Mouse (Mus musculus) hindbrain, embryonic 16.5 days (tissue): ENCODE data around the gene Phf5a. TPM values are rescaled to one million over a fixed set of nuclear protein-coding genes. Genes with fewer than 3 reads are reported as not detected.
"Not testable (repeated sequence)": the region's sequence is repeated elsewhere in the genome, so short reads cannot be mapped to it uniquely, and the experiment has no call there.

Source experiments
- ATAC-seq: fragments of 200-750 bp; cut with Nextera tagmentation; 2 replicates; pipeline ENCODE4 v1.8.0; 2017; ENCODE audit warnings: moderate TSS enrichment, moderate library complexity
- H3K27ac ChIP-seq: fragments of 300-500 bp; sonication (generic); 2 replicates; pipeline ENCODE4 v1.5.1; 2014; ENCODE audit warnings: low read depth, mild to moderate bottlenecking, control low read depth, low read length, moderate library complexity
- H3K27me3 ChIP-seq: fragments of 300-500 bp; sonication (generic); replicated peaks from 2 replicates; pipeline ENCODE4 v1.6.1; 2014; ENCODE audit warnings: low read length; ENCODE audit not compliant: control insufficient read depth, insufficient read depth
- H3K36me3 ChIP-seq: fragments of 300-500 bp; sonication (generic); 2 replicates; pipeline ENCODE4 v1.6.1; 2014; ENCODE audit warnings: mild to moderate bottlenecking, low read length, moderate library complexity, mixed read lengths; ENCODE audit not compliant: control insufficient read depth, insufficient read depth
- H3K4me1 ChIP-seq: fragments of 300-500 bp; sonication (generic); 2 replicates; pipeline ENCODE4 v1.6.1; 2014; ENCODE audit warnings: low read depth, low read length; ENCODE audit not compliant: control insufficient read depth, insufficient read depth
- H3K4me2 ChIP-seq: fragments of 300-500 bp; sonication (generic); 2 replicates; pipeline ENCODE4 v1.6.1; 2014; ENCODE audit warnings: mild to moderate bottlenecking, low read length, control low read depth, moderate library complexity
- H3K4me3 ChIP-seq: fragments of 300-500 bp; sonication (generic); 2 replicates; pipeline ENCODE4 v1.5.1; 2014; ENCODE audit warnings: mild to moderate bottlenecking, low read length, control low read depth, moderate library complexity
- H3K9ac ChIP-seq: fragments of 300-500 bp; sonication (generic); 2 replicates; pipeline ENCODE4 v1.6.1; 2014; ENCODE audit warnings: low read depth, mild to moderate bottlenecking, control low read depth, low read length, moderate library complexity
- H3K9me3 ChIP-seq: fragments of 300-500 bp; sonication (generic); 2 replicates; pipeline ENCODE4 v1.6.1; 2014; ENCODE audit warnings: mild to moderate bottlenecking, low read length, moderate library complexity; ENCODE audit not compliant: control insufficient read depth
- WGBS: fragments of 180-500 bp; shearing (Covaris S2); extraction: QIAGEN DNeasy Blood & Tissue Kit; methylation state at CpG from one replicate; pipeline ENCODE4 v1.1.7; 2014; 5-methylcytosine and 5-hydroxymethylcytosine counted together
- polyA plus RNA-seq: library from polyadenylated mRNA; unstranded; fragments of >200 nt; fragmentation: Nextera tagmentation; extraction: Ambion mirVana; gene quantifications from 2 replicates; pipeline ENCODE4 v1.2.1, GENCODE M21; 2015

Gene Phf5a
- polyA plus RNA-seq, 1 experiment from 2014 or later: 122 TPM

DNA sequence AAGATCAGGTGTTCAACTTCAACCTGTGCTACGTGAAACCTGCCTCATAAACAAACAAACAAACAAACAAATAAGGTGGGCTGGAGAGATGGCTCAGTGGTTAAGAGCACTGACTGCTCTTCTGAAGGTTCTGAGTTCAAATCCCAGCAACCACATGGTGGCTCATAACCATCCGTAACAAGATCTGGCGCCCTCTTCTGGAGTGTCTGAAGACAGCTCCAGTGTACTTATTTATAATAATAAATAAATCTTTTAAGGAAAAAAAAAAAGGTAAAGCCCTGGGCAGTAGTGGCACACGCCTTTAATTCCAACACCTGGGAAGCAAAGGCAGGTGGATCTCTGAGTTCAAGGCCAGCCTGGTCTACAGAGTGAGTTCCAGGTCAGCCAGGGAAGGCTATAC is 37.1 kb upstream of the Phf5a start:
- H3K9ac ChIP-seq, ATAC-seq, H3K4me3 ChIP-seq, H3K27me3 ChIP-seq, H3K4me1 ChIP-seq, H3K27ac ChIP-seq, H3K9me3 ChIP-seq, H3K4me2 ChIP-seq: not testable (repeated sequence)
- WGBS: 89% methylated on average over 4 of the region's 4 CpGs
- peaks cover 64% of the 10 kb centered on the region for H3K36me3 ChIP-seq

DNA sequence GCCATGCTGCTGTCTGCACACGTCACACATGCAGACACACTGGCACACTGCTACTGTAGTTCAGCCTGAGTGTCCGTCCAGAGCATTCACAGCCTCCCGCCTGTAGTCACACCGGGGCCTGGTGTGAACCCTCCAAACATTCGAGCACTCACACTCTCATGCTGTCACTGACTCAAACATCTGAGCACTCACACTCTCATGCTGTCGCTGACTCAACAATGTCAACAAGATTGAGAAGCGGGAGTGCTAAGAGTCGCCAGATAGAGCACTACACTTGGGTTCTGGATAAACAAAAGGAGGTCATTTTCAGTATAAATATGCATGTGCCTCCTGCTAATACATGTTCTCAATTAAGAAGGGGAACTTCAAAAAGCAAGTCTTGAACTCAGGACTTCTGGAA is 36.2 kb upstream of the Phf5a start:
- ATAC-seq: no peak
- 92% methylated on average over 8 of the region's 8 CpGs for WGBS
- H3K27me3 ChIP-seq: no peaks in the 10 kb centered on the region

DNA sequence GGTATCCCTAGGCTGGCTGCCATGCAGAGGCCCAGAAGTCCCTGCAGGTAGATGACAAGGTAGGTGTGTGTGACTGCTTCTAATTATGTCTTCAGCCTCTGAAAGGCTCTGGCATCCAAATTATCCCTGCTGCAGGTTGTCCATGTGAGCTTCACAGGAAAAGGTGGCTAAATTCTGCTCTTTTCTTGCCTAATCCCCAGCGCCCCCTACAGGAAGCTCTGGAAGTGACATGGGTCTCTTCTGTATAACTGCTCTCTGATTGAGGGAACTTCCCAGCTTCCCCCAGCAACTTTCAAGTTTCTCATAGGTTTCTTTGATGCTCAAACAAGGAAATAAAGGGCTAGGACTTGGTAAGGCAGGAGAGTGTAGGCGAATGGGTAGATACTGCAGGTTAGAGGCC is 33.2 kb upstream of the Phf5a start:
- Histone ChIP-seq H3K9ac (no peak overlapping the region), H3K9me3 (no peaks in the 10 kb centered on the region), H3K4me1 (no peaks in the 10 kb centered on the region), H3K4me2 (no peak overlapping the region), H3K4me3 (no peak overlapping the region), H3K27ac (no peak overlapping the region), H3K27me3 (no peaks in the 10 kb centered on the region), H3K36me3 (peaks cover 48% of the 10 kb centered on the region)
- ATAC-seq: no peak
- 35% methylated on average over 2 of the region's 2 CpGs for WGBS

More for the DNA sequence above, 36.2 kb upstream of the Phf5a start:
- no peak overlapping the region for H3K27ac ChIP-seq
- H3K9me3 ChIP-seq: no peaks in the 10 kb centered on the region
- H3K36me3 ChIP-seq: peaks cover 59% of the 10 kb centered on the region
- no peak overlapping the region for H3K4me3 ChIP-seq
- no peaks in the 10 kb centered on the region for H3K4me1 ChIP-seq
- no peak overlapping the region for H3K4me2 ChIP-seq
- H3K9ac ChIP-seq: no peak overlapping the region

GRCm38 (mm10) chr15:81898751-81899150 is 27.0 kb upstream of the Phf5a start:
- H3K36me3 ChIP-seq: peaks cover 39% of the 10 kb centered on the region
- H3K4me2 ChIP-seq: no peak overlapping the region
- H3K9me3 ChIP-seq: no peaks in the 10 kb centered on the region
- 95% methylated on average over 2 of the region's 2 CpGs for WGBS
- no peak overlapping the region for H3K9ac ChIP-seq
- H3K27me3 ChIP-seq: no peaks in the 10 kb centered on the region
- no peak for ATAC-seq
- H3K4me1 ChIP-seq: no peaks in the 10 kb centered on the region
- no peak overlapping the region for H3K4me3 ChIP-seq
- no peak overlapping the region for H3K27ac ChIP-seq

- no peak for ATAC-seq
- Histone ChIP-seq H3K9ac (no peak overlapping the region; the same call in 1 of the 2 replicates), H3K4me2 (no peak overlapping the region), H3K4me1 (no peaks in the 10 kb centered on the region), H3K27ac (no peak overlapping the region), H3K27me3 (no peaks in the 10 kb centered on the region), H3K36me3 (peaks cover 37% of the 10 kb centered on the region), H3K9me3 (no peaks in the 10 kb centered on the region), H3K4me3 (no peak overlapping the region)
- 98% methylated on average over 5 of the region's 5 CpGs for WGBS
Observed at GRCm38 (mm10) chr15:81897607-81898285, 26.0 kb upstream of the Phf5a start.

- H3K27me3 ChIP-seq: no peaks in the 10 kb centered on the region
- ATAC-seq: no peak; the same call in 1 of the 2 replicates
- H3K9me3 ChIP-seq: no peaks in the 10 kb centered on the region
- no peak overlapping the region for H3K27ac ChIP-seq
- no peak overlapping the region for H3K4me3 ChIP-seq
- no peak overlapping the region for H3K9ac ChIP-seq
- peaks cover 35% of the 10 kb centered on the region for H3K36me3 ChIP-seq
- 77% methylated on average over 2 of the region's 2 CpGs for WGBS
- H3K4me1 ChIP-seq: no peaks in the 10 kb centered on the region
- no peak overlapping the region for H3K4me2 ChIP-seq
Observed at GRCm38 (mm10) chr15:81896407-81896806, 24.7 kb upstream of the Phf5a start.

GRCm38 (mm10) chr15:81894002-81894401 is 22.3 kb upstream of the Phf5a start:
- H3K4me3 ChIP-seq: no peak overlapping the region
- H3K36me3 ChIP-seq: peaks cover 41% of the 10 kb centered on the region
- H3K27me3 ChIP-seq: no peaks in the 10 kb centered on the region
- 85% methylated on average over 1 of the region's 1 CpGs for WGBS
- no peaks in the 10 kb centered on the region for H3K9me3 ChIP-seq
- H3K9ac ChIP-seq: no peak overlapping the region
- H3K27ac ChIP-seq: no peak overlapping the region
- no peak overlapping the region for H3K4me2 ChIP-seq
- H3K4me1 ChIP-seq: no peaks in the 10 kb centered on the region
- ATAC-seq: no peak

DNA sequence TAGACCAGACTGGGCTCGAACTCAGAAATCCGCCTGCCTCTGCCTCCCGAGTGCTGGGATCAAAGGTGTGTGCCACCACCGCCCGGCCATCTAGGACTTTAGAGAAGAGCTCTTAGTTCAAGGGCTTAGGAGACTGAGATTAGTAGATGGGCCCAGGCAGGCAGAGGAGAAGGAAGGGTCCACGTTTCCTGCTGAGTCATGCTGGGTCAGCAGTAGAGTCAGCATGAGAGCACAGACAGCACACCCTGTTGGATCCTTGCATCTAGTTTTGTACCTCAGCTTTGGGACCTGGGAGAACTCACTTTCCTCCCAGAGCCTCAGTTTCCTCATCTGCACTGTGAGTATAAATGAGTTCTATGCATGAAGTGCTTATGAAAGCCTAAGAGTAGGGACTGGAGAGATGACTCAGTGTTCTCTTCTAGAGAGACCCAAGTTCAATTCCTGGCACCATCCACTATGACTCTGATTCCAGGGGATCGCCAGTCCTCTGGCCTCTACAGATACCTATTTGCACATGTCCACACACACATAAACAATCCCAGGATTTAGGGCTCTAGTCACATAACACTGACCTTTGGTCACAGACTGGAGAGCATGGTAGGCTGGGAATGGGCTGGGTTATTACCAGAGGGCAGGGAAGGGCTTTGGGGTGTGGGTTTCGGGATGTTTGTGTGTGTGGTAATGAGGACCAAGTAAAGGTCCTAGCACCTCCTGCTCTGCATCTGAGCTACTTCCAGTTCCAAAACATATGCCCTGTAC is 20.3 kb upstream of the Phf5a start:
- no peak overlapping the region for H3K4me2 ChIP-seq
- H3K27me3 ChIP-seq: no peaks in the 10 kb centered on the region
- no peak overlapping the region for H3K9ac ChIP-seq
- H3K27ac ChIP-seq: no peak overlapping the region
- no peak overlapping the region for H3K4me3 ChIP-seq
- 96% methylated on average over 8 of the region's 8 CpGs for WGBS
- no peak for ATAC-seq
- H3K9me3 ChIP-seq: no peaks in the 10 kb centered on the region
- no peaks in the 10 kb centered on the region for H3K4me1 ChIP-seq
- H3K36me3 ChIP-seq: peaks cover 37% of the 10 kb centered on the region

GRCm38 (mm10) chr15:81891140-81891802 is 19.6 kb upstream of the Phf5a start:
- WGBS: 91% methylated on average over 7 of the region's 7 CpGs
- Histone ChIP-seq H3K4me3 (no peak overlapping the region), H3K9me3 (no peaks in the 10 kb centered on the region), H3K9ac (no peak overlapping the region), H3K27me3 (no peaks in the 10 kb centered on the region), H3K36me3 (peaks cover 30% of the 10 kb centered on the region), H3K4me2 (no peak overlapping the region), H3K4me1 (no peaks in the 10 kb centered on the region), H3K27ac (no peak overlapping the region)
- ATAC-seq: no peak
